Mouse (Mus musculus): Measurements from ENCODE around the gene Rxrb. TPM values are rescaled to one million over a fixed set of nuclear protein-coding genes. Genes with fewer than 3 reads are reported as not detected.

Gene Rxrb
- total RNA-seq, 2 experiments from 2014 or later, result 40.5 to 42.1 TPM

GRCm38 (mm10) chr17:34038878-34039561 is 7.4 kb downstream of the Rxrb start, which contains the start of gene Col11a2:
Gene Col11a2 (plus strand): TSS chr17:34039437.
- intact Hi-C loops (cut with DNase I), result no loop called here
- DNase-seq (ENCODE audit: low spot score), result no peak

DNA sequence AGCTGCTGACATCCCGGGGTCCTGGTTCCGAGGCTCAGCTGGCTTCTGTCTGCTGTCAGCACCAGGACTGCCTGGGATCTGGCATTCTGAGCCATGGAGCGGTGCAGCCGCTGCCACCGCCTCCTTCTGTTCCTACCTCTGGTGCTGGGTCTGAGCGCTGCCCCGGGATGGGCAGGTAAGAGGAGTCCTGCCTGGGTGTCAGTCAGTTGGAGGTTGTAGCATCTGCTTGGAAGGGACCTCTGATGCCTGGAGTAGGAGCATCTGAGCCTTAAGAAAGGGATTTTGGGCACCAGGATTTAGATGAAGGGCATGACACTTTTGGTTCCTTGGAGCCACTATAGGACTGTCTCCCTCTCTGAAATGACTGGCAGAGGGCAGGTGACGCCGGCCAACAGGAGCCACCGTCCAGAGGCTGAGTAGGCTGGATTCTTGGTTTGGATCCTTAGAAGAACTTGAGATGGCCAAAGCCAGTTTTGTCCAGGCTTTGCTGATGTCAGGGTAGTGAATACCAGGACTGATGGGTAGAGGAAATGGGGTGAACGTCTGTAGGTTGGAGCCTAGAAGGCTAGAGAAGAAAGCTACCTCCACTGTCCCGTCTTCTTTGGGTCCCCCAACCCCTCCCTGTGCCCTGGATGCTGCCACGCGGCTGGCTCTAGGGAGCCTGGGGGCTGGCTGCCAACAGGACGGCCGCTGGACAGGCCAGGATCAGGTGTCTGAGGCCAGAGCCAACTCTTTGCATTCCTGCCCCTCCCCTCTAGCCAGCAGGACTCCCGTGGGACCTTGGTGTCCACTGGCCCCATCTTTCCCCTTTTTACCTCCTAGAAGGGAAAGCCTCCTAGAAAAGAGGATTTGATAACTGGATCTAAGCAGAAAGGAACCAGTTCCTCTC is 8.2 kb downstream of the Rxrb start:
- intact Hi-C loops (cut with DNase I), result no loop called here
- DNase-seq (ENCODE audit: low spot score), result no peak

DNA sequence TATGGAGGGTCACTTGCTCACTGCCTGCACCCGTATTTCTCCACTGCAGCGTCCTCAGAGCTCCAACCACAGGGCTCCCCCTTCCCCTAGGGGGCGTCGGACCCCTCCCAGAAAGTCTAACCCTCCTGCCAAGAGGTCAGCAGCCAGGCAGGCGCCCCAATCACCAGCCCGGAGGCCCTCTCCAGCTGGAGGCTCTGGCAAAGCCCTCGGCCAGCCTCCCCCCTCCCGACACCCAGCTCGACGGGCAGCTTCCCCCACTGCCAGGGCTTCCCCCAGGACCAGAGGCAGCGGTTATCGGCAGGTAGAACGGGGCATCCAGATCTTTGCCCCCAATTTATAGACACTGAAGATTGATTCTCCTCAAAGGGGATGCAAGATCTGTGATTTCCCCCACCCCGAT is 14.3 kb downstream of the Rxrb start:
- intact Hi-C loops (cut with DNase I), result no loop called here
- no peak for DNase-seq (ENCODE audit: low spot score)

DNA sequence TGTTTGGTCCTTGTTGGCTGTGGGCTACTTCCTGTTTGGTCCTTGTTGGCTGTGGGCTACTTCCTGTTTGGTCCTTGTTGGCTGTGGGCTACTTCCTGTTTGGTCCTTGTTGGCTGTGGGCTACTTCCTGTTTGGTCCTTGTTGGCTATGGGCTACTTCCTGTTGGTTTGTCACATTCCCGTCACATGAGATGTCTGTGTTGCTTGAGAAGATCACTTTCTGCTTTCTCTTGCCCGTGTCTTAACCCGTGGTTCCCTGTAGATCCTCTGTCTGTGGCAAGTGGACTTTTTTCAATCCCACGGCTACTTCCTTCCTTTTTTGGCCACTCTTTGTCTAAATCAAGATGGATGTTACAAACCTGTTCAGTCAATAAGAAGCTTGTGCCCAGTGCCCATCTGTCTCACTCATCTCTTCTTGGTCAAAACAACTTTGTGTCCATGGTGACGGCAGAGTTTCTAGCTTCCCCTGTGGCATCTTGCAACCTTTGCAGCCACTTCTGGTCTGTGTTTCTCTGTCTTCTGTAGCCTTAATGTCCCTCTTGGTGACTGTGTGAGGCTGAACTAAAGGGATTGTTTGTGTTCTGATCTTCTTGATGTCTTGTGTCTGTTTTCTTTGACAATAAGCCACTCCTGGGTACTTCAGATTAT is 15.9 kb downstream of the Rxrb start:
- DNase-seq (ENCODE audit: low spot score), result no peak
- intact Hi-C loops (cut with DNase I), result no loop called here

- intact Hi-C loops (cut with DNase I), result no loop called here
- no peak for DNase-seq (ENCODE audit: low spot score)
These were observed 25.6 kb downstream of the Rxrb start for GRCm38 (mm10) chr17:34057224-34057623.

DNA sequence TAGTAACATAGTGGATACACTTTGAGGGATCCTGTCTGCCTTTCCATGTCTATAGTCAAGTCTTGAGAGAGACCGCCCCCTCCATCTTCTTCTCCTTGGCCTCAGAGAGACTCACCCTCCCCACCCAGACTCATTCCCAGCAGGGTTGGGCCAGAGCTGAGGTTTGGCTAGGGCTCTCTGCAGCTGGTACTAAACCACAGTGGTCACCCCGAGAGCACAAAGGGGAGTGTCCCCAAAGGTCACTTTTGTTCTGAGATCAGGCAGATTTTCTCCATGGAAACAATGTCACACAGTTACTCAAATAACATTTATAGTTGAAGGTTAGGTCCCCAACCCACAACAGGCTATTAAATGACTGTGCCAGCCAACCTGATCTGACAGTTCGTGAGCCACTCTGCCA is 37.3 kb downstream of the Rxrb start:
- intact Hi-C loops (cut with DNase I), result no loop called here
- DNase-seq (ENCODE audit: low spot score), result no peak

DNA sequence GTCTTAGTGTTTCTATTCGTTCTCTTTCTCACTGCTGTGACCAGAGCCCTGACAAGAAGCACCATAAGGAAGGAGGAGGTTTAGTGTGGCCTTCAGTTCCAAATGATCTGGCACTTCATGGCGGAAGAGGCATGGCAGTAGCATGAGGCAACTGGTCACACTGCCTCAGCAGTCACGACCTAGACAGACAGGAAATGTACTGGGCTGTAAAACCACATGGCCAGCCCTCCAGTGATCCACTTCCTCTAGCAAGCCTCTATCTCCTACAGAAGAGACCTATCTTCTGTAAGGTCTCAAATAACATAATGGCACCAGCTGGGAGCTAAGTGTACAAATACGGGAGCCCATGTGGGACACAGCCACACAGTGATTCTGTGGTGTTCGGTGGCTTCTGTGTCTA is 40.5 kb downstream of the Rxrb start:
- intact Hi-C loops (cut with DNase I), result no loop called here
- no peak for DNase-seq (ENCODE audit: low spot score)

GRCm38 (mm10) chr17:34075271-34075670 is 43.7 kb downstream of the Rxrb start:
- intact Hi-C loops (cut with DNase I), result loop anchor here (5.0 kb wide), 1 partner anchor 162 kb away; the partner anchor contains the start of gene H2-Ob
- DNase-seq (ENCODE audit: low spot score), result no peak

DNA sequence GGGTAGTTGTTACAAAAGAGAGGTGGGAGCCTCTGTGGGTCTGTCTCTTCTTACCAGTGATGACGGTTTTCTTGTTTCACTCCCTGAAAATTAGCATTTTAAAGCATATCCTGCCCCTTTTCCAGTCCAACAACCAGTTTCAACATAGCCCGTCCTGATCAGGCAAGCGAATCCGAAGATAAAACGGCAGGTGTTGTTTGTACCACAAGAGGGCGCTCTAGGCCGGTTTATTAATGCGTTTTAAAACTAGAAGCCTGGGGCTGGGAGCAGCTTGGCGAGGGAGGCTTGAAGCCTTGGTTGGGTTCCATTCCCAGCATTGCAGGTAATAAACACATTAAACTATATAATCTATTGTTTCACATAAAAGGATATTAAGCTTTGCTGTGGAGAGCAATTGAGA is 45.9 kb downstream of the Rxrb start:
- intact Hi-C loops (cut with DNase I), result loop anchor here (2.0 to 5.0 kb wide), 2 partner anchors 91 to 160 kb away; partner anchors contain the start of gene H2-Ob
- DNase-seq (ENCODE audit: low spot score), result no peak

DNA sequence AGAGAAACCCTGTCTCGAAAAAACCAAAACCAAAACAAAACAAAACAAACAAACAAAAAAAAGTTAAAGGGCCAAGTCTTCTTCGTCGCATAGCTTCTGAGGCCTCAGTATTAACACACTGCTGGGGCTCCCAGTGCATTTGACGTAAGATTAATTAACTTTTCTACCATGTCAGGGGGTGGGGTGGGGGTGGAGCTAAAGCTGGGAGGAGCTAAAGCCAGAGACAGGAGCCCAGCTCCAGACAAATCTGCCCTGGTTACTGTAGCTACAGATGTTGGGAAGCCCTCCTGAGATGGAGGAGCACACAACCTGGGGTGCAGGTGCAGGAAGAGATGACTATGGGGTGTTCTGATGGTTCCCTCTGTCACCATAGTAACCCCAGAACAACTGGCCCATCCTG is 46.5 kb downstream of the Rxrb start:
- DNase-seq (ENCODE audit: low spot score), result no peak
- intact Hi-C loops (cut with DNase I), result loop anchor here (5.0 kb wide), 1 partner anchor 159 kb away; the partner anchor contains the start of gene H2-Ob

GRCm38 (mm10) chr17:34079002-34079401 is 47.4 kb downstream of the Rxrb start:
- intact Hi-C loops (cut with DNase I), result loop anchor here (5.0 kb wide), 1 partner anchor 158 kb away; the partner anchor contains the start of gene H2-Ob
- no peak for DNase-seq (ENCODE audit: low spot score)

DNA sequence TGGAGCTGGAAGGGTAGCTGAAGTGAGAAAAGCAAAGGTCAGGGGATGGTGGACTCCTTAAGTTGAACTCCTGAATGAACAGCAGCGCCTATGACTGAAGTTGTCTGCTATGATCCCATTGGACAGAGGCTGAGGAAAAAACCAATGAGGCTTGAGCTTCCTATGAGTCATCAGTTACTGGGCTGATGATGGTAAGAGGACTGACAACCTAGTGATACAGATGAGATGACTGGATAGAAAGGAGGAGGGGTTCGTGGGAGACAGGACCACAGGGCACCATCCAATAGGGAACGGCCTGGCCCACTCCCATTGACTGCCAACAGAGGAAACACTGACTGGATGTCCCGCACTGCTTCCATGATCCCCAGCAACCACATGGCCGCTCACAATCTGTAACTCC is 48.0 kb downstream of the Rxrb start:
- intact Hi-C loops (cut with DNase I), result loop anchor here (5.0 kb wide), 1 partner anchor 158 kb away; the partner anchor contains the start of gene H2-Ob
- no peak for DNase-seq (ENCODE audit: low spot score)

DNA sequence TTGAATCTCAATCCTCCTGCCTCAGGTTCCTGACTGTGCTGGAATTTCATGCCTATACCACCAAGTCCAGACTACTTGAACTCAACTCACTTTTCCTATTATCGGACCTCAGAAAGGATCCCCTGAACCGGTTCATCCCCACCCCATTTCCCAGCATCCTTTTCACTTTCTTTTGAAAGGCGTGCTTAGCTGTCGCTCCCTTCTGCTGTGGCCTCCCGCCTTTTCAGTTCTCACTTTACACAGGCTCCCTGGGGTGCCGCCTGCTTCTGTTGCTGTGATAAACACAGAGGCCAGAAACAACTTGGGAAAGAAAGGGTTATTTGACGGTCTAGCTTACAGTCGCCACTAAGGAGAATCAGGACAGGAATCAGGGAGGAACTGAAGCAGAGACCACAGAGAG is 51.5 kb downstream of the Rxrb start:
- DNase-seq (ENCODE audit: low spot score), result no peak
- intact Hi-C loops (cut with DNase I), result no loop called here

DNA sequence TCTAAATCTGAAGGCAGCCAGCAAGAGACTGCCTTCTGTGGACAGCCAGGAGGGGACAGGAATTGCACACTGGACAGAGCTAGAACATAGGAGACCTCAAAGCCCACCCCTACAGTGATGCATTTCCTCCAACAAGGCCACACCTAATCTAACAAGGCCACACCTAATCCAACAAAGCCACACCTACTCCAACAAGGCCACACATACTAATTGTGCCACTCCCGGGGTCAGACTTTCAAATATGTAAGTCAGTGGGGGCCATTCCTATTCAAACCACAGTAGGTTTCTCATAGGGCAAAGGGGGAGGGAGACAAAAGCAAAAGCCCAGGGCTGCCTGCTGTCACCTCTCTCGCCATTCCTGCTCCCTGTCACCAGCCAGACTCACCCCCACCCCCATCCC is 55.8 kb downstream of the Rxrb start:
- DNase-seq (ENCODE audit: low spot score), result no peak
- intact Hi-C loops (cut with DNase I), result no loop called here

Small RNAs within 50 kb of the gene (microRNA-seq; reads per million reads assigned to microRNA genes)
- gene Mir219a-1 (not detected), gene Mir219c (not detected)

Other genes with a start within 250 kb of the Rxrb start
- gene Angptl4, start 250.0 kb upstream of the Rxrb start, total RNA-seq (2021), result 10 to 100 TPM in 1 of 2 experiments, 1 to 10 TPM in 1; 8.4 to 21.7 TPM
- 10 to 100 TPM; 55.0 to 69.3 TPM for gene Kank3, start 221.3 kb upstream of the Rxrb start, total RNA-seq (2021)
- gene Rps28, start 207.2 kb upstream of the Rxrb start, total RNA-seq (2021), result 100 to 1,000 TPM; 707 to 763 TPM
- gene Ndufa7, start 207.2 kb upstream of the Rxrb start, total RNA-seq (2021), result 100 to 1,000 TPM; 599 to 648 TPM
- gene Cd320, start 188.7 kb upstream of the Rxrb start, total RNA-seq (2021), result 10 to 100 TPM; 30.6 to 31.9 TPM
- not detected for gene Gm7029, start 158.0 kb upstream of the Rxrb start, total RNA-seq (2021)
- gene Kifc1, start 141.2 kb upstream of the Rxrb start, total RNA-seq (2021), result 1 to 10 TPM; 1.4 to 1.8 TPM
- not detected for gene Platr17, start 126.7 kb upstream of the Rxrb start, total RNA-seq (2021)
- gene Daxx, start 122.4 kb upstream of the Rxrb start, total RNA-seq (2021), result 10 to 100 TPM; 14.3 to 17.5 TPM
- gene Tapbp, start 115.9 kb upstream of the Rxrb start, total RNA-seq (2021), result 100 to 1,000 TPM in 1 of 2 experiments, 10 to 100 TPM in 1; 93.5 to 104 TPM
- gene Zbtb22, start 115.9 kb upstream of the Rxrb start, total RNA-seq (2021), result 10 to 100 TPM; 15.5 to 19.4 TPM
- gene Rgl2, start 102.3 kb upstream of the Rxrb start, total RNA-seq (2021), result 10 to 100 TPM; 38.2 to 44.6 TPM
- gene Pfdn6, start 91.5 kb upstream of the Rxrb start, total RNA-seq (2021), result 10 to 100 TPM; 70.7 to 77.3 TPM
- 10 to 100 TPM in 1 of 2 experiments, 1 to 10 TPM in 1; 9.3 to 10.2 TPM for gene Wdr46, start 91.2 kb upstream of the Rxrb start, total RNA-seq (2021)
- 1 to 10 TPM; 1.7 to 1.9 TPM for gene B3galt4, start 80.3 kb upstream of the Rxrb start, total RNA-seq (2021)
- 10 to 100 TPM; 39.2 to 39.4 TPM for gene Vps52, start 76.0 kb upstream of the Rxrb start, total RNA-seq (2021)
- 100 to 1,000 TPM; 408 to 435 TPM for gene Rps18, start 75.8 kb upstream of the Rxrb start, total RNA-seq (2021)
- gene H2-K1, start 31.5 kb upstream of the Rxrb start, total RNA-seq (2021), result 10 to 100 TPM; 59.9 to 88.2 TPM
- 10 to 100 TPM; 12.6 to 13.2 TPM for gene Ring1, start 7.1 kb upstream of the Rxrb start, total RNA-seq (2021)
- 100 to 1,000 TPM in 1 of 2 experiments, 10 to 100 TPM in 1; 98.1 to 100 TPM for gene H2-Ke6, start 3.8 kb upstream of the Rxrb start, total RNA-seq (2021)
- gene Slc39a7, start 130 bp upstream of the Rxrb start, total RNA-seq (2021), result 10 to 100 TPM; 60.4 to 61.3 TPM
- 1 to 10 TPM; 1.1 to 2.2 TPM for gene Col11a2, start 7.6 kb downstream of the Rxrb start, total RNA-seq (2021)
- not detected for gene H2-Oa, start 60.5 kb downstream of the Rxrb start, total RNA-seq (2021)
- gene H2-DMa, start 87.7 kb downstream of the Rxrb start, total RNA-seq (2021), result 1 to 10 TPM; 3.7 to 4.5 TPM
- 10 to 100 TPM; 72.9 to 75.8 TPM for gene Brd2, start 90.8 kb downstream of the Rxrb start, total RNA-seq (2021)
- 1 to 10 TPM in 1 of 2 experiments, under 1 TPM in 1; 0.91 to 1.6 TPM for gene H2-DMb2, start 111.5 kb downstream of the Rxrb start, total RNA-seq (2021)
- 1 to 10 TPM; 1.1 to 1.3 TPM for gene H2-DMb1, start 121.3 kb downstream of the Rxrb start, total RNA-seq (2021)
- 1 to 10 TPM; 3.9 to 5.5 TPM for gene Tap1, start 155.7 kb downstream of the Rxrb start, total RNA-seq (2021)
- gene Psmb9, start 156.0 kb downstream of the Rxrb start, total RNA-seq (2021), result 1 to 10 TPM; 5.4 to 8.5 TPM
- gene Psmb8, start 165.9 kb downstream of the Rxrb start, total RNA-seq (2021), result 10 to 100 TPM in 1 of 2 experiments, 1 to 10 TPM in 1; 9.7 to 11.8 TPM
- 10 to 100 TPM; 21.2 to 22.0 TPM for gene Tap2, start 171.7 kb downstream of the Rxrb start, total RNA-seq (2021)
- 1 to 10 TPM in 1 of 2 experiments, under 1 TPM in 1; 0.70 to 1.5 TPM for gene H2-Ob, start 207.1 kb downstream of the Rxrb start, total RNA-seq (2021)
- 10 to 100 TPM in 1 of 2 experiments, 1 to 10 TPM in 1; 9.2 to 12.6 TPM for gene H2-Ab1, start 225.9 kb downstream of the Rxrb start, total RNA-seq (2021)

Measured in heart, postnatal 25 days (tissue).